Comparison of ENCODE assay signal across 9 mouse cellular contexts in genomic region chr11:76524947-76525346, GRCm38 (mm10).
DNase-seq lines count a peak whose midpoint lies in the region; ATAC-seq and TF ChIP-seq lines count a peak whose summit lies in the region.
"Had no signal": no experiment of that assay in that cellular context is flagged by ENCODE, and none has a peak within 500 bp of the region (broad histone marks: within the 10 kb centered on the region; RNA-seq: fewer than 3 reads in every experiment).

No protein-coding gene starts in this region.

- H3K4me1 ChIP-seq in bone marrow macrophage, adult 2 months (ENCODE audit: control insufficient read depth, insufficient read depth, low read length) = peaks cover 32% of the 10 kb centered on the region
- H3K4me1 ChIP-seq in embryonic fibroblast, embryonic 13.5 days (ENCODE audit: control insufficient read depth, insufficient read depth, low read length) = peaks cover 3% of the 10 kb centered on the region; the same call in 1 of the 2 replicates
- peaks cover 29% of the 10 kb centered on the region for H3K4me1 ChIP-seq in hindbrain, embryonic 15.5 days (replicated peaks)
- H3K4me1 ChIP-seq in midbrain, embryonic 15.5 days = peaks cover 23% of the 10 kb centered on the region
- H3K4me1 ChIP-seq in stomach, postnatal 0 days (replicated peaks; ENCODE audit: control insufficient read depth, insufficient read depth) = no peaks in the 10 kb centered on the region

- no peaks in the 10 kb centered on the region for H3K27me3 ChIP-seq in hindbrain, embryonic 15.5 days
- no peaks in the 10 kb centered on the region for H3K27me3 ChIP-seq in midbrain, embryonic 15.5 days (replicated peaks)
- no peaks in the 10 kb centered on the region for H3K27me3 ChIP-seq in stomach, postnatal 0 days (ENCODE audit: control insufficient read depth, insufficient read depth, low read length)

- no peak overlapping the region for H3K4me3 ChIP-seq in bone marrow macrophage, adult 2 months (ENCODE audit: insufficient read depth, low read length)
- H3K4me3 ChIP-seq in embryonic fibroblast, embryonic 13.5 days (ENCODE audit: insufficient read depth, low read length) = no peak overlapping the region
- H3K4me3 ChIP-seq in hindbrain, embryonic 15.5 days = no peak overlapping the region
- no peak overlapping the region for H3K4me3 ChIP-seq in left cerebral cortex, adult 2 months
- no peak overlapping the region for H3K4me3 ChIP-seq in midbrain, embryonic 15.5 days
- H3K4me3 ChIP-seq in stomach, postnatal 0 days (ENCODE audit: low read depth, low read length) = no peak overlapping the region
- H3K4me3 ChIP-seq: myocyte had no signal

- intact Hi-C loops in left cerebral cortex, adult 2 months (cut with DNase I) = loop anchor here (5.0 kb wide), 1 partner anchor 122 kb away; no protein-coding TSS in a partner anchor

- TF ChIP-seq POLR2A in bone marrow macrophage, adult 2 months (IDR thresholded peaks at IDR 0.05; ENCODE audit: borderline replicate concordance, low read depth, low read length) = no peak
- TF ChIP-seq POLR2A in embryonic fibroblast, embryonic 13.5 days (IDR thresholded peaks at IDR 0.05; ENCODE audit: low read depth, low read length) = no peak

- no peak for TF ChIP-seq EP300 in stomach, postnatal 0 days (optimal IDR thresholded peaks at IDR 0.05)

- no peaks in the 10 kb centered on the region for H3K36me3 ChIP-seq in hindbrain, embryonic 15.5 days
- no peaks in the 10 kb centered on the region for H3K36me3 ChIP-seq in midbrain, embryonic 15.5 days (replicated peaks)
- H3K36me3 ChIP-seq in stomach, postnatal 0 days (ENCODE audit: control insufficient read depth, insufficient read depth, low read length) = no peaks in the 10 kb centered on the region

- no peak overlapping the region for H3K4me2 ChIP-seq in hindbrain, embryonic 15.5 days
- no peak overlapping the region for H3K4me2 ChIP-seq in midbrain, embryonic 15.5 days
- no peak overlapping the region for H3K4me2 ChIP-seq in stomach, postnatal 0 days (replicated peaks; ENCODE audit: low read depth)

- WGBS in hindbrain, embryonic 15.5 days = 12% methylated on average over 8 of the region's 8 CpGs
- 20% methylated on average over 8 of the region's 8 CpGs for WGBS in midbrain, embryonic 15.5 days
- WGBS in stomach, postnatal 0 days = 11% methylated on average over 8 of the region's 8 CpGs

- no peak overlapping the region for H3K27ac ChIP-seq in bone marrow macrophage, adult 2 months (ENCODE audit: insufficient read depth, low read depth, low read length)
- H3K27ac ChIP-seq in embryonic fibroblast, embryonic 13.5 days (ENCODE audit: insufficient read depth, low read length) = no peak overlapping the region
- no peak overlapping the region for H3K27ac ChIP-seq in hindbrain, embryonic 15.5 days (replicated peaks)
- peak overlapping the region; percentile 55 for H3K27ac ChIP-seq in left cerebral cortex, adult 2 months
- no peak overlapping the region for H3K27ac ChIP-seq in midbrain, embryonic 15.5 days
- H3K27ac ChIP-seq in stomach, postnatal 0 days (replicated peaks) = no peak overlapping the region

- peak; percentile 48 for TF ChIP-seq CTCF in bone marrow macrophage, adult 2 months (IDR thresholded peaks at IDR 0.05; ENCODE audit: low read depth, low read length)
- peak; percentile 81 for TF ChIP-seq CTCF in embryonic fibroblast, embryonic 13.5 days (IDR thresholded peaks at IDR 0.05; ENCODE audit: borderline replicate concordance, insufficient read depth, low read length)
- peak; percentile 95 for TF ChIP-seq CTCF in left cerebral cortex, adult 2 months (IDR thresholded peaks at IDR 0.05)
- peak; percentile 98 for TF ChIP-seq CTCF in stomach, postnatal 0 days (IDR thresholded peaks at IDR 0.05; ENCODE audit: low read depth)

- H3K9me3 ChIP-seq in hindbrain, embryonic 15.5 days = no peaks in the 10 kb centered on the region
- no peaks in the 10 kb centered on the region for H3K9me3 ChIP-seq in midbrain, embryonic 15.5 days
- no peaks in the 10 kb centered on the region for H3K9me3 ChIP-seq in stomach, postnatal 0 days (ENCODE audit: control insufficient read depth, low read length)

- DNase-seq in right cerebral cortex, adult 18-20 months = peak; percentile 79
- DNase-seq in right cerebral cortex, postnatal 25 days = no peak
- peak; percentile 60 to 64 for DNase-seq in left cerebral cortex, adult 2 months (ENCODE audit: extremely low spot score in 1 of 2, low spot score in 2 of 2)
- DNase-seq in stomach, postnatal 0 days (ENCODE audit: low spot score) = peak; percentile 56

- peak; percentile 53; the same call in 1 of the 2 replicates for ATAC-seq in hindbrain, embryonic 15.5 days (ENCODE audit: low FRiP score, low read depth)
- ATAC-seq in midbrain, embryonic 15.5 days (replicated peaks) = 0 out of 2 replicates have a peak, but pooled peaks have one; percentile 31
- ATAC-seq in stomach, postnatal 0 days (ENCODE audit: low FRiP score, low TSS enrichment) = peak; percentile 25; the same call in 1 of the 2 replicates

- no peak overlapping the region for H3K9ac ChIP-seq in hindbrain, embryonic 15.5 days
- H3K9ac ChIP-seq in midbrain, embryonic 15.5 days = no peak overlapping the region
- no peak overlapping the region for H3K9ac ChIP-seq in stomach, postnatal 0 days (ENCODE audit: low read length)

Comparison
In these comparisons a context has a peak if more than half of its experiments do, and no peak if none do; other contexts are left out.
1. CTCF ChIP-seq: peak in every context shown above with its lines; median percentile 98 in stomach, postnatal 0 days; 95 in left cerebral cortex, adult 2 months; 81 in embryonic fibroblast, embryonic 13.5 days; 48 in bone marrow macrophage, adult 2 months.